Mouse (Mus musculus): ENCODE data around the gene Snx29.

DNA sequence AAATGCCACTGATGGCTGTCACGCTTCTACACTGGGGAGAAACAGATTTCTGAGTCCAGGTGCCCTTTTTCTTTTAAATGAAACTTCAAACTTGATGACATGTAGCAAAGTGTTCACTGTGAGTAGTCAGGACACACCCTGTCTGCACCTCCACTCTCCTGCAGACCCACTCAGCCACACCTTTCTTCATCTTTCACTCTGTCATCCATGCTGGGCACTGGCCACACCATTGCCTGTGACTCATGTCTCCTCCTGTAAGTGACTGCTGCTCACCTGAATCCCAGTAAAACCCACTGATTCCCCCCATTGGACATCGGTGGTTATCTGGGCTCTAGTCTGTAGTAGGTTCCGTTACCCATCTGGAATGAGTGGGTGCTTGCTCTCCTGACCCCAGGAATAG lies 467.8 kb downstream of the Snx29 start:
- no peak for TF ChIP-seq CTCF (IDR thresholded peaks at IDR 0.05; ENCODE audit: borderline replicate concordance, insufficient read depth, low read depth, low read length)
- no peak for TF ChIP-seq POLR2A (IDR thresholded peaks at IDR 0.05; ENCODE audit: borderline replicate concordance, insufficient read depth, low read length)
